Mouse (Mus musculus) heart, postnatal 25 days (tissue): ENCODE measurements around the gene Klk10. TPM values are rescaled to one million over a fixed set of nuclear protein-coding genes. Genes with fewer than 3 reads are reported as not detected.

Source experiments
- DNase-seq: peaks from one replicate; pipeline ENCODE4 v3.0.0; 2022; ENCODE audit warnings: low spot score
- intact Hi-C: fragments of 180-260 bp; cut with DNase I; formaldehyde crosslinking; loops from one replicate; pipeline ENCODE4 v1.15.1; 2025
- total RNA-seq, 2 experiments: library from RNA; stranded (reverse); gene quantifications; 2 replicates each; pipeline ENCODE4 v1.2.3; 2021

The Klk10 gene
- total RNA-seq, result under 1 TPM; 0.20 to 0.42 TPM

DNA sequence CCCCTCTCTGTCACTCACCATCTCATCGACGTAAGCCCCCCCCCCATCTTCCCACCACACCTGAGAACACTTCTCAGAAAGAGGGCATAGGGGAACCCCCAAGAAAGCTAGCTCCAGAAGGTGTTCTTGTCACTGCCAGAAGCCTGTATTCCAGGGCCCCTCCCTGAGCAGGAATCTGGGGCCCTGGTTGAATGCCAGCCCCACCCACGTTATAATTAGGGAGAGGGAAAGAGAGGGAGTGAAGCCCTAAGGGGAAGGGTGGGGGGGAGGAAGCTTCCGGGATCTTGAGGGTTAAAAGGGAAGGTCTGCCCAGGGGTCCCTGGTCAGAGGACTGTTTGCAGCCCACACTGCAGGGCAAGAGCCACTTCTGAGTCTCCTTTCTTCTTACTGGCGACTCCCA is at the start of gene Klk10:
Gene Klk10 (plus strand): TSS at position 290 of the 400 bp plus-strand sequence.
- DNase-seq, result no peak
- intact Hi-C loops, result loop anchor here (10.0 kb wide), 1 partner anchor 196 kb away; no protein-coding TSS in a partner anchor

DNA sequence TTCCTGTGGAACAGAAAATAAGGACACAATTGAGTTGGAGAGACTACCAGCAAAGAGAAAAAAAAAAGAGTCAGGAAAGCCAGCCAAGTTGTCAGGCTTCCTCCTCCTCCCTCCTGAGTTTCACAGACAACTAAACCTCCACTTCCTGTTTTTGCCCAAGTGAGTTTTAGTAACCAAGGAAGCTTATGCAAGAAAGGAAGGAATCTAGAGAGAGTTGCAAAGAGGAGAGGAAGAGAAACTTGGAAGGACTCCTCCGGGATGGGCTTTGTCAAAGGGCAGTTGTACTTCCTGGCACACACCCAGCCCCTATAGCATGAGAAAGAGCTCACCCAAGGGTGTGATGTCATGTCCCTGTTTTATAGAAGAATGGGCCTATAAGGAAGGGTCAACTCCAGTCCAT is 33.0 kb upstream of the Klk10 start:
- intact Hi-C loops, result loop anchor here (5.0 kb wide), 1 partner anchor 65 kb away; no protein-coding TSS in a partner anchor
- DNase-seq, result peak; percentile 7

DNA sequence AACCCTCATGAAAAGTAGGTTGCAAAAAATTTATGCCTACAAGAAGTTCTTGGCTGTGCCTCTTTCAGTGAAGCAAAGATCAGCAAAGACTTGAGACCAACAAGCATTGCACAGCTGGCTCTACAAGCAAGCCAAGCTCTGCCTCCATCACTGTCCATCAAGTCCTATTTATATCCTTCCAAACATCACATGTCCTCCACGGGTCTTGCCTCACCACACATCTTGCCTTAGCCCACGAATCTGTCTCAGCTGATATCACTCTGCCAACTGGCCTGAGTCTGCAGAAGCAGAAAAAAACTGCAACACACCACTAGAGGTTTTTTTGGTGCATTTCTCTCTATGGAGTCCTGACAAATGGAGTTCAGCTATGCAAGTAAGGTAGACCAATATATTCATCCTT is 28.0 kb upstream of the Klk10 start:
- DNase-seq, result no peak
- intact Hi-C loops, result no loop called here

DNA sequence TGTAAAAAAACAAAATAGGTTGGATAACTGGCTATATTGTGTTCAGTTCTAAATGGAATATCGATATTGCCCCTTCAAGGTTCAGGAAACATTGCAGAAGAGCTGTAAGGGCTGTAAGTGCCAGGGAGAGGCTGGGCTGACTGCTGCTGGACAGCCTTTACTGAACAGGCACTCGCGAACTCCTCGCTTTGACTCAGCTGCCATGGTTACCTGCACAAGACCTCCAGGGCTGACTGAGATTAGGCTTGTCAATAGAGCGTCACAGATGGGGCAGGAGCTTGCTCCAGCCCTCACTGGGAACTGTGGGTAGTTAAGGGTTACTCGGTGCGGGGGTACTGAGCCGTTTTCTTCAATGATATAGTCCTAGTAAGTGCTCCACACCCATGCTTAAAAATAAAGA is 14.4 kb upstream of the Klk10 start:
- intact Hi-C loops, result no loop called here
- no peak for DNase-seq

DNA sequence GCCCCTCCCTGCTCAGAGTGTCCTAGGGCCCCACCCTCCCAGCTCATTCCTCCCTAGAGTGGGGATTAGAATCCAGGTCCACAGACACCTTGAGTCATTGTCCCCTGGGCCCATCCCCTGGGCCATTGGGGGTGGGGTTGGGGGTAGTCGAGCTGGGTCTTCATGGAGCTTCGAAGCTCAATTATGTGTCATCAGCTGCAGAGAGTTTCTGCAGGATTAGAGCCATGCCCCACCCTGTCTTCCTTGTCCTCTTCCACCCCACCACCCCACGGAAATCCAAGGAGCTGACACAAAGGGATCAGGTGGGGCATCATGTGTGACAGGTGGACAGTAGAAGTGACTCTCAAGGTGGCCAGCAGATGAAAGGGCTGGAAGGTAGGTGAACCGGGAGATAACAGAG is 12.2 kb upstream of the Klk10 start, which contains the start of gene Klk12:
Gene Klk12 (plus strand): TSS at position 301 of the 400 bp plus-strand sequence.
- DNase-seq, result no peak
- intact Hi-C loops, result no loop called here

DNA sequence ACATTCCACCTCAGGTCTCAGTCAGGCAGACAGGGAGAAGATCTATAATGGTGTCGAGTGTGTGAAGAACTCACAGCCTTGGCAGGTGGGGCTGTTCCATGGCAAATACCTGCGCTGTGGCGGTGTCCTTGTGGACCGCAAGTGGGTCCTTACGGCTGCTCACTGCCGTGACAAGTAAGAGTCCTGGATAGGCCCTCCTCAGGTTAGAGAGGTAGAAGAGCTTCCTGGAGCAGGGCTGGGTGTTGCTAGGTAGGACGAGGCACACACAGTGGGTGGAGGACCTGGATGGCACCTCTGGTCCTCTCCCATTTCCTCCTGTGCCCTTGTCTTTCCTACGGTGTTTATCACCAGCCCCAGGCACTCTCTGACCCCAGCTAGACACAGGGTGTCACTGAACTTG is 11.2 kb upstream of the Klk10 start:
- DNase-seq, result no peak
- intact Hi-C loops, result no loop called here

DNA sequence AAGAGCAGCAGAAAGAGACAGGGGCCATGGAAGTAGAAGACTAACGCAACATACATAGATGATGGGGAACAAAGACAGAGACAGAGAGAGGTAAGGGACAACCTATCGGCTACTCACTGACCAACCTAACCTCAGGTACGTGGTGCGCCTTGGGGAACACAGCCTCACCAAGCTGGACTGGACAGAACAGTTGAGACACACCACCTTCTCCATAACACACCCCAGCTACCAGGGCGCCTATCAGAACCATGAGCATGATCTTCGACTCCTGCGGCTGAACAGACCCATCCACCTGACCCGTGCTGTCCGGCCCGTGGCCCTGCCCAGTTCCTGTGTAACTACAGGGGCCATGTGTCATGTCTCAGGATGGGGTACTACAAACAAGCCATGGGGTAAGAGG is 10.1 kb upstream of the Klk10 start:
- intact Hi-C loops, result no loop called here
- no peak for DNase-seq

DNA sequence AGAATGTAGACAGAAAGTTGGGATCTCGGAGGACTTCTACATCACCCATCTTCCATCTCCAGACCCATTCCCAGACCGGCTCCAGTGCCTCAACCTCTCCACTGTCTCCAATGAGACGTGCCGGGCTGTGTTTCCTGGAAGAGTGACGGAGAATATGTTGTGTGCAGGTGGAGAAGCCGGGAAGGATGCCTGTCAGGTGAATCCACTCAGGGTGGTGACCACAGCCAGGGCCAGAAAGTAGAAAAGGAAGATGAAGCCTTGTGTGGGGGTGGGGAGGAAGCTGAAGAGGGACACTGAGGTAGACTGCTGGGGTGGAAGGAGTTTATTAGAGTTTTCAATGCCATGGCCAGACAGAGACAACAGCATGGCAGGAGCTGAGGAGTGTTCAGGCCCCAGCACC is 8.9 kb upstream of the Klk10 start:
- intact Hi-C loops, result no loop called here
- DNase-seq, result no peak

DNA sequence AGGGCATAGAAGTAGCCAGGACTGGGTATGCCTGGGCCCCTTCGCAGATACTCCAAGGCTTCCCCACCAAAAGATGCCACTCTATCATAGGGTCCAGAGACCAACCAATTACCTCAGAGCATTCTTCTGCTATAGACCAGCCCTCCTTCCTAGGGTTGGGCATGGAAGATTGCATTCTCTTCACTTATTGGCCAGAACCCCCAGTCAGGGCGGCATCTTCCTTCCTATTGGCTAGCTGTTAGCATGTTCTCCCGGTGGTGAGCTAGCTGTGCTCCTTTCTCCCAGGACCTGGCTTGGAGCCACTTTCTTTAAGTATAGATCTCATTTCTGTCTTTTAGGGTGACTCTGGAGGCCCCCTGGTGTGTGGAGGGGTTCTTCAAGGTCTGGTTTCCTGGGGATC is 7.9 kb upstream of the Klk10 start:
- no peak for DNase-seq
- intact Hi-C loops, result no loop called here

DNA sequence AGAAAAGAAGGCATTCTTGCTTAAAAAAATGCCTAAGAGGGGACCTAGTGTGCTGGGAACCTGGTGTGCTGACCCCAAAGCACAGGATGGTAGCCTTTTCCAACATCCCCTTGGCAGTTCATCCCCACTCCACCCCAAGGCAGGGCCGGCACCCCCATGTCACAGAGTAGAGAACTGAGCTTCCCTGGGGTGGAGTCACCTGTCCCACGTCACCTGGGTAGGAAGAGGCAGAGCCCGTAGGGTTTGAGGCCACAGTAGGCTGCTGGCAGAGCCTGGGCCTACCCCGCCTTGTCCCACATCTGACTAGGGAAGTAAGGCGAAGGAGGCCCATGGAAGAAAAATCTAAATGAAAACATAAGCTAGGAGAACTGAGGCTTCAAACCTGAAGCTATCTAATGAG is 6.5 kb upstream of the Klk10 start, which contains the start of gene Klk11:
Gene Klk11 (plus strand): TSS at position 241 of the 400 bp plus-strand sequence.
- intact Hi-C loops, result no loop called here
- DNase-seq, result no peak

DNA sequence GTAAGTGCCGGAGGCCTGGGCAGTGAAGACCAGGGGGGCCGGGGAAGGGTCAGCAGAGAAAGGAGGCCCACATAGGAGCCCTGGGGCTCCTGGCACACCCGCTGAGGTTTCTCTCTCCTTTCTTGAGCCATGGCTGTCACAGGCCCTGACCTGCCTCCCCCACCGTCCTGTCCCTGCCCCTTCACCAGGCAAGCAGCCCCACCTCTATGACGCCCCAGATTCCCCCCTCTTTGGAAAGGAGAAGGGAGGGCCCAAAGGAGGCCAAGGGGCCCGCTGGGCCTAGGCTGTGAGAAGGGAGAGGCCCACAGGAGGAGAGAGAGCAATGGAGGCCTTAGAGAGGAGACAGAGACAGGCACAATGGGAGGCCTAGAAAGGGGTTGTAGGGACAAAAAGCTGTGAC is 6.0 kb upstream of the Klk10 start:
- intact Hi-C loops, result no loop called here
- DNase-seq, result no peak

DNA sequence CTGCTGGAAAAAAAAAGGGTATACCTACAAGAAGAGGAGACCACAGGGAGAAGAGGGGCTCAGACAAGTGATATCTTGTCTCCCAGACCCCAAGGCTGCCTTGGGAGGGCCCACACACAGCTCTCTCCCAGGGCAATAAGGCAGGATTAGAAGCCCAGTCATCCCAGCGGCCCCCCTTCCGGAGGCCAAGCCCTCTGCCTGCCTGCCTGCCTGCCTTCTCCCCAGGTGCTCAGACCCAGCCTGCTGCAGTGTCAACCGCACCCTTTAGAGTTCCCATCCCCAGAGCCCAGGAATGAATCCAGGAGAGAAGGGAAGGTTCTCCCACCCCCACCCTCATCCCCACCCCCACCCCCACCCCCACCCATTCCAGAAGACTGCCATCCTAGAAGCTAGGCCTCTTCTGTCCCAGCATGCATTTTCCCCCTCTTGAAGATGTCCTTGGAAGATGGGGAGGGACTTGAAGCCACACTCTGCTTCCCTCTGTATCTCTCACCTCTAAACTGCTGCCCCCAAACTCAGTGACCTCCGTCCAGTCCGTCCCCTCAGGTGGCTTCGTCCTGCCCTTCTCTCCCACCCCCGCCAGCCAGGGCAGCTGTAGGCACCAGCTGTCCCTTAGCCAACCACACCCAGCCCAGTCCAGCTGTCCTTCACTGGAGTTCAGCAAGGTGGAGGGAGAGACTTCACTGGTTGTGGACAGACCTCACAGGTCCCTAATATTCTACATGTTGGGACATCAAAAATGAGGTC is 5.4 kb upstream of the Klk10 start:
- intact Hi-C loops, result no loop called here
- DNase-seq, result no peak

DNA sequence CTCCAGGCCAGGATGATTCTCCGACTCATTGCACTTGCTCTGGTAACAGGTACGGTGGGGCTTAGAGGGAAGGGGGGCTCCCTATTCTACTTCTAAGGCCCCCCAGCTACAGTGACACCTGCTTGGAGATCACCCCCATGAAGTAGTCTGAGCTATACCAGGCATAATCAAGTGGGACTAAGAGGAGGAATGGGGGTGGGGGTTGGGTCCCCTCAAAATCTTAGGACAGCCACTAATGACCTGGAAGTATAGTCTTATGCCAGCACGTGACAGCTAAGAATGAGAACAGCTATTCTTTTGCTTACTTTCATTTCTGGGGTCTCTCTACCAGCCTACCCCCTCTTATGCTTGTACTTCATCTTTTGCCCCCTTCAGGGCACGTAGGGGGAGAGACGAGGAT is 4.3 kb upstream of the Klk10 start:
- DNase-seq, result no peak
- intact Hi-C loops, result no loop called here

DNA sequence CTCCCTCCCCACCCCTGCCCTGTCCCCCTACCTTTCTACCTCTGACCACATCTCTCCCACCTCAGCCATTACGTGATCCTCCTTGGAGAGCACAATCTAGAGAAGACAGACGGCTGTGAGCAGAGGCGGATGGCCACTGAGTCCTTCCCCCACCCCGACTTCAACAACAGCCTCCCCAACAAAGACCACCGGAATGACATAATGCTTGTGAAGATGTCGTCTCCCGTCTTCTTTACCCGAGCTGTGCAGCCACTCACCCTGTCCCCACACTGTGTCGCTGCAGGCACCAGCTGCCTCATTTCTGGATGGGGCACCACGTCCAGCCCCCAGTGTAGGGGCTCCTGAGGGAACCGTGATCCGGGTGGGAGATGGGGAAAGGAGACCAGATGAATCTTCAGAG is 3.4 kb upstream of the Klk10 start:
- DNase-seq, result no peak
- intact Hi-C loops, result no loop called here

DNA sequence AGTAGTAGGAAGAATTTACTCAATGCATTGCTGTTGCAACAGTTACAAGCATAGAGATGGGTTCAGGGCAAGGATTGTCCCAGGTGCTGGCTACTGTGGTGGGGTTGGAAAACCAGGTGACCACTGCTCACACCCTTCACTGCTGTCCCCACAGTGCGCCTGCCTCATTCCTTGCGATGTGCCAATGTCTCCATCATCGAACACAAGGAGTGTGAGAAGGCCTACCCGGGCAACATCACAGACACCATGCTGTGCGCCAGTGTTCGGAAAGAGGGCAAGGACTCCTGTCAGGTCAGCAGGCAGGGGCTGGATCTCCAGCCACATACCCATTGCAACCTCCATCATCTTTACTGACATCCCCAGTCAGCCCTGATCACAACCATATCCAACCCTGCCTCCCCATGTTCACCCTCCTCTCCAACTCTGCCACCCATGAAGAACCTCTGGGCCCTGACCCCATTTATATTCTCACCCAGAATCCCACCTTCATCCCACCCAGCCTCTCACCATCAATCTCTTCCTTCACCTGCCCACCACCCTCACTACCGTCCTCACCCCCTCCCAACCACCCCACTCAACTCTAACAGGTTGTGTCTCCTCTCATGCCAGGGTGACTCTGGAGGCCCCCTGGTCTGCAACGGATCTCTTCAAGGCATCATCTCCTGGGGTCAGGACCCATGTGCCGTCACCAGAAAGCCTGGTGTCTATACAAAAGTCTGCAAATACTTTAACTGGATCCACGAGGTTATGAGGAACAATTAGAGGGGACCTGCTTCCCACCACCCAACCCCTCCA is 2.5 kb upstream of the Klk10 start:
- intact Hi-C loops, result no loop called here
- no peak for DNase-seq

DNA sequence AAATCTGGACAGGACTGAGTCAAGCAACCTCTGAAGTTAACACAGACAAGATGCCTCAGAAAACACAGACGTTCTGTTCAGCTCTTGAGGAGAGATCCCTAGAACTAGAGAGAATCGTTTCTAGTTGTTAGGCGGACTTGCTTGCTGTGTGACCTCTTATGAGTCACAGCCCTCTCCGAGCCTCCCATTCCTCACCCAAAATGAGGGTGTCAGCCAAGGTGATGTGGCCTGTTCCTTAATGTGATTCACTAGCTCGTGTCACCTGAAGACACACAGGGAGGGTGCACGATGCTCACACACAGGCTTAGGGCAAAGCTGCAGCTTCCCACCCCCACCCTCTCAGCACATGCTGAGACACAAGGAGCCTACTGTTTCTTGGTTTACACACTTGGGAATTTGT is 594 bp upstream of the Klk10 start:
- DNase-seq, result no peak
- intact Hi-C loops, result loop anchor here (10.0 kb wide), 1 partner anchor 195 kb away; no protein-coding TSS in a partner anchor

DNA sequence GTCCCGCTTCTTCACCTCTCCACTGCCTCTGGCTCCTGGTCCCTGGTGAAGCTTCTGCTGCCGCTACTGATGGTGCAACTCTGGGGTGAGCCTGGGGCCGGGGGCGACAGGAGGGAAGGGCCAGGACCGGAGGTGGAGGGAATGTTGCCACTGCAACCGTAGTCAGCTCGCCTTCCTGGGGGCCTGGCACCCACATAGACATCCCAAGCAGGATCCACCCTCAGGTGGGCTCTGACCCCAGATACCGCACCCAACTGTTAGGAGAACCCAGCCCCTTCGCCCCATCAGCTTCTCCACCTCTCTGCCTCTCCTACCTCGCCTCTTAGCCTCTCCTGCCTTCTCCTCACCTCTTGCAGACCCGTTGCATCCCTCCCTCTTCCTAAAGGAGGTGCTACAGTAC is 706 bp downstream of the Klk10 start:
- no peak for DNase-seq
- intact Hi-C loops, result loop anchor here (10.0 kb wide), 1 partner anchor 197 kb away; no protein-coding TSS in a partner anchor

DNA sequence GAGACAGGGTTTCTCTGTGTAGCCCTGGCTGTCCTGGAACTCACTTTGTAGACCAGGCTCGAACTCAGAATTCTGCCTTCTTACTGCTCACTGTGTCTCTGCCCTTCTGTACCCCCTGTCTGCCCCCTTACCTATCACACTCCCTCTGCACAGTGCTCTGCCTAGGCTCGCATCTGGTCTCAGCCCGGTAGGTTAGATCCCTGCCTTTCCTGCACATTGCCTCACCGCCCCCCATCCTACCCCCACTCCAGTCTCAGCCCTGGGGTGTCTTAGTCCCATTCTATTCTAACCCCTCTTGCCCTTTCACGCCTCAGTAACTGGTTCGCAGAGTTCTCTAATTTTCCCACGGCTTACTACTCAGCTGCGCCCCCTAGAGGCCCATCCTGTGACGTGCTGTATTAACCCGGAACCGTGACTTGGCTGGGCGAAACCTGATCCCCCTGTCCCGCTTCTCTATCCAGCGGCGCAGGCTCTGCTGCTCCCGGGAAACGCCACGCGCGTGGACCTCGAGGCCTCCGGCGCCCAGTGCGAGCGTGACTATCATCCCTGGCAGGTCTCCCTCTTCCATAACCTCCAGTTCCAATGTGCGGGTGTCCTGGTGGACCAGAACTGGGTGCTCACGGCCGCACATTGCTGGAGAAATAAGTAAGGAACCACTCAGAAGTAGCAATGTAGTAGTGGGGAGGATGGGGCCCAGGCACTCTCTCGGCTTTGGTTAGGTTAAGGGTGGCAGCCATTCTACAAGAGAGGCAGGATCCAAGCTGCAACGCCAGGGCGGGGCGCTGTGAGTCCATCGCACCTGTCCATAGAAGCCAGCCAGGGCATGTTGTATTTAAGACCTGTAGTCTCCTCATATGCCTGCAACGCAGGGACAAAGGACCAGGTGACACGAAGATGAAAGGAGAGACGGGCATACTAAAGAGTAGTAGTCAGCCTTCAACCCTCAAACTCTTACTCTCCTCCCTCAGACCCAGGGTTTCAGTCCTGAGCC is 1.7 kb downstream of the Klk10 start:
- peak; percentile 40 for DNase-seq
- intact Hi-C loops, result loop anchor here (2.0 to 10.0 kb wide), 2 partner anchors 100 to 198 kb away; no protein-coding TSS in a partner anchor

DNA sequence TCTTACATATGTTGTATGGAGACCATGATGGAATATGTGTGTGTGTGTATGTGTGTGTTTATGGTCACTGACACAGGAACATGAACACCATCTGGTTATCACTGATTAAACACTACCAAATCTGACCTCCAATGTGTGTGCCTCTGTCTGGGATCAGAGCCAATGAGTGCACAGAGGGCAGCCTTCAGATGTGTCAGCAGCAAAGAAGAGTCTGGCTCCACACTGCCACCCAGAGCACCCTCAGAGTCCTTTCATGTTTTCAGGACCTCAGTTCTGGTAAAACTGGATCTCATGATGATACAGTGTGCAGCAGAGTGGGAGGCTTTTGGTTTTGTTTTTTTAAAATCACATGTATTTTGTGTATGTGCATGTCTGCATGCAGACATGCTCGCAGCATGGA is 4.5 kb downstream of the Klk10 start:
- intact Hi-C loops, result loop anchor here (5.0 to 10.0 kb wide), 2 partner anchors 112 to 200 kb away; no protein-coding TSS in a partner anchor
- no peak for DNase-seq

DNA sequence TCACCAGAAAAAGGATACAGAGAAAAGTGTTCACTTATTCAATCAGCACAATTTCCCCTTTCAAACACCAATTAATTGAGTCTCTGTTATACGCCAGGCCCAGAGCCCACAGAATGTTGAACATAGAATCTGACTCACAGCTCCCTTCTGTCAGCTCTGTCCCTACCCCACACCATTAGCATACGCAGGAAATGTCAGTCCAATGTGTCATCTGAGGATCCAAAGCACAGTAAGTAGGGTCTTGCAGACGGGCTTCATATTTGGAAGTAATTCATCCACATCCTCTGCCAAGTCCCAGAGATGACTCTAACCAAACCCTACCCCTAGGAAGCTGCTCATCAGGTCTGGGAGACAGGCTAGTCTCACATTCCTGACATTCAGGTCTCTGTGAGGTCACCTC is 7.3 kb downstream of the Klk10 start:
- DNase-seq, result no peak
- intact Hi-C loops, result loop anchor here (5.0 to 10.0 kb wide), 2 partner anchors 109 to 203 kb away; no protein-coding TSS in a partner anchor
